Mouse (Mus musculus): ENCODE data around the gene Evx1.

GRCm38 (mm10) chr6:52312558-52312915, 761 bp upstream of the Evx1 start:
- TF ChIP-seq CTCF (IDR thresholded peaks at IDR 0.05; ENCODE audit: extremely low read depth, insufficient read depth, insufficient read length, insufficient replicate concordance) = no peak
- no peak for TF ChIP-seq POLR2A (IDR thresholded peaks at IDR 0.05; ENCODE audit: low read depth, low read length)
